Mouse (Mus musculus) ES-E14 (cell line): ENCODE results near the gene Cdkn3.

Experiments used
- MAFK ChIP-seq: IDR thresholded peaks from 2 replicates; pipeline ENCODE4 v1.6.1; 2014; ENCODE audit warnings: mild to moderate bottlenecking, low read depth, low read length, inconsistent platforms; ENCODE audit not compliant: insufficient read depth
- ZNF384 ChIP-seq: IDR thresholded peaks from 2 replicates; pipeline ENCODE4 v1.6.1; 2012; ENCODE audit warnings: low read depth, low read length, inconsistent platforms

GRCm38 (mm10) chr14:46760355-46761029 lies at the start of gene Cdkn3:
- no peak for TF ChIP-seq MAFK
- TF ChIP-seq ZNF384: no peak
